Mouse (Mus musculus) cortical plate, adult 2 months (tissue): ENCODE data around the gene Gabbr2. TPM values are rescaled to one million over a fixed set of nuclear protein-coding genes. Genes with fewer than 3 reads are reported as not detected.

Source experiments
- H3K27ac ChIP-seq: fragments of 200-500 bp; 2 replicates; pipeline ENCODE4 v1.5.1; 2012; ENCODE audit warnings: low read length, control low read depth, inconsistent platforms; ENCODE audit not compliant: insufficient read depth
- H3K4me1 ChIP-seq: fragments of 200-500 bp; 2 replicates; pipeline ENCODE4 v1.6.1; 2011; ENCODE audit warnings: low read length; ENCODE audit not compliant: control insufficient read depth, insufficient read depth
- H3K4me3 ChIP-seq: fragments of 200-500 bp; 2 replicates; pipeline ENCODE4 v1.5.1; 2011; ENCODE audit warnings: mild to moderate bottlenecking, low read length, control low read depth; ENCODE audit not compliant: insufficient read depth
- CTCF ChIP-seq: fragments of 200-500 bp; IDR thresholded peaks from 2 replicates; pipeline ENCODE4 v1.5.1; 2011; ENCODE audit warnings: mild to moderate bottlenecking, control low read depth, low read length; ENCODE audit not compliant: insufficient read depth; ENCODE audit errors: extremely low read depth
- POLR2A ChIP-seq: fragments of 200-500 bp; IDR thresholded peaks from 2 replicates; pipeline ENCODE4 v1.6.1; 2011; ENCODE audit warnings: mild to moderate bottlenecking, low read length, control low read depth; ENCODE audit not compliant: insufficient read depth; ENCODE audit errors: extremely low read depth
- polyA plus RNA-seq: library from polyadenylated mRNA; depleted of rRNA; stranded (reverse); fragments of >200 nt; gene quantifications from 2 replicates; pipeline ENCODE4 v1.2.3, GENCODE M21; 2012

Gabbr2 gene
- polyA plus RNA-seq, 1 experiment: 139 TPM

- Histone ChIP-seq H3K27ac (no peak overlapping the region; the same call in 1 of the 2 replicates), H3K4me3 (no peak overlapping the region), H3K4me1 (peaks cover 4% of the 10 kb centered on the region)
- TF ChIP-seq CTCF: no peak
- TF ChIP-seq POLR2A: no peak
Observed at GRCm38 (mm10) chr4:46690565-46690964, 301.1 kb downstream of the Gabbr2 start.

GRCm38 (mm10) chr4:46690023-46690420 lies 301.7 kb downstream of the Gabbr2 start:
- TF ChIP-seq CTCF: no peak
- TF ChIP-seq POLR2A: no peak
- Histone ChIP-seq H3K27ac (no peak overlapping the region), H3K4me1 (peaks cover 4% of the 10 kb centered on the region), H3K4me3 (no peak overlapping the region)

DNA sequence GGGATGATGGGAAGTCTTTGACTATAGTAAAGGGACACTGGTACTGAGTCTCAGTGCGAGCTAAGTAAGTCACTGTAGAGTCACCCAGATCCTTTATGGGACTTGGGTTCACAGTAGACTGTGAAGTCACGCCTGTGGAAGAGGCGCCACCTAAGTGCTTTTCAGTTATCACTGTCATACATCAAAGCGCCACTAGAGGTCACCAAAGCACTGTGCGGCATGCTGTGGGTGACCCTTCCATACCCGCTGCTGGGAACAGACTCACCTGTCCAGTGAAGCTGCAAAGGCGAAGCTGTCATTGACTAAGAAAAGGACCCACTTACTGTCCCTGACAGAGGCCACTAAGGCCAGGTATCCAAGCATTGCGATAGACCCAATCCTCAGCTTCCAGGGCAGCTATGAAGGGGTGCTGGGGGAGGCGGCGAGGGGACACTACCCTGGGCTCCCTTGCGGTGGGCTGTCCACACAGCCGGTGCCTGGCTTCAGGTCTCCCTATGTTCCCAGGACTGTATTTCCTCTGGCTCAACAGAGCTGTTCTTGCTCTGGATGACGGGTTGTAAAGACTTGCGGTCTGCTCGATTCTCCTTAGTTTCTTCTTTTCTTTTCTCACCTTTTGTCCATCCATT lies 302.2 kb downstream of the Gabbr2 start:
- Histone ChIP-seq H3K4me3 (no peak overlapping the region), H3K27ac (no peak overlapping the region), H3K4me1 (peaks cover 4% of the 10 kb centered on the region)
- no peak for TF ChIP-seq POLR2A
- peak; percentile 96 for TF ChIP-seq CTCF

DNA sequence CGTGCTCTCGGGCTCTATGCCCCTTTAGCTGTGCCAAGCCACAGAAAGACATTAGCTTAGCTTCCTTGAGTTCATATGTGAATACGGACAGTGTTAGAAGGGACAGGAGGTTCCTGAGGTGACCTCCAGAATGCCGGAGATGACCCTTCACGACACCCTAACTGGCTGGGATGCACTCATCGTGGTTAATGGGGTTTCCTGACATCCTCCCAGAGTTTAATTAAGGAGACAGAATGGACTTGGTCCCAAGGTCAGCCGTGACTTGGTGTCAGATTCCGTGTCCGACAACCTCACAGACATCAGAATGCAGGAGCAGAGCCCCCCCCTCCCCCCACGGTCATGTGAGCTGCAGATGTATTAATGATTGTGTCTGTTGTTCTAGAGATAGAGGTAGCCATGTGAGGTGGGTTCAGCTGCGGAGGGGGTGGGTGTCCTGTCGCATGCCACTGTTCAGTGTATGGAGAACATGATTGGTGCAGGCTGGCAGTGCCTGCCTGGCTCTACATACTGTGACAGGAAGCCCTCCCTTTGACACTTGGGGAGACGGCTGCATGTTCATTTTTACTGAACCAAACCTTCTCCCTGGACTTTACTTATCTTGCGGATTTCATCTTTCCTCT lies 303.4 kb downstream of the Gabbr2 start:
- H3K4me3 ChIP-seq: no peak overlapping the region
- no peak for TF ChIP-seq POLR2A
- H3K27ac ChIP-seq: no peak overlapping the region
- peaks cover 4% of the 10 kb centered on the region for H3K4me1 ChIP-seq

- Histone ChIP-seq H3K27ac (no peak overlapping the region), H3K4me3 (no peak overlapping the region), H3K4me1 (no peaks in the 10 kb centered on the region)
- no peak for TF ChIP-seq POLR2A
- no peak for TF ChIP-seq CTCF
Observed at GRCm38 (mm10) chr4:46684160-46684559, 307.5 kb downstream of the Gabbr2 start.

DNA sequence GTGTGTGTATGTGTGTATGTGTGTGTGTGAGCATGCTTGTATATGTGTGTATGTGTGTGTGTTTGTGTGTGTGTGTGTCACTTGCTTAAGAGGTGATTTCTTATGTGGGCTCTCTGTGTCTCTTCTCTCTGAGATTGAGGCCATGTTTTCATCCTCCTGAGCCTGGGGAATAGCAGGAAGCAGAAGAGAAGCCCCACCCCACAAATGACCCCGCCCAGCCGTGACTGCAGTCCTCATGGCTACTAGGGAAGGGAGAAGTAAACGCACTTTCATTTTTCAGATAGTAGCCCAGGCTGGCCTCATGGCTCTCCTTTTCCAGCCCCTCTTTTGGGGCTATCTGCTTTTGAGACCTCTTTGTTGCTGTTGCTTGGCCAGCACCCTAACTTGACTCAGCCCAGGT lies 315.0 kb downstream of the Gabbr2 start:
- no peak for TF ChIP-seq CTCF
- TF ChIP-seq POLR2A: no peak
- Histone ChIP-seq H3K27ac (no peak overlapping the region), H3K4me1 (no peaks in the 10 kb centered on the region), H3K4me3 (no peak overlapping the region)

DNA sequence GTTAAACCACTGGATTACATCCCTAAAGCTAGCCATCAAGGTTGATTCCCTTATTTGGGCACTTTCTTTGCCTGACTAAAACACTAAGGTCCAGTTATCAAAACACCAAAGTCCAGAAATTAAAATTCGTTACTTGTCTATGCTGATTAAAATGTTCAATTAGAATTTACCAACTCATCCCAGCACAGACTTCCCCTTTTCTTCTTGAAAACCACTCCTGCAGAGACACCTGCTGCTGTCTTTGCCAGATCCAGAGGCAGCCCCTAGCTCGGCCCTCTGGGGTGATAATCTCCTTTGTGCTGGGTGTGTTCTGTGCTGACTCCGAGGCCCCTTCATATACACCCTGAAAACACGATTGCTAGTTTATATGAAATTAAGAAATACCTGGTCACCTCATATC lies 315.7 kb downstream of the Gabbr2 start:
- no peak for TF ChIP-seq CTCF
- no peak for TF ChIP-seq POLR2A
- H3K4me1 ChIP-seq: no peaks in the 10 kb centered on the region
- no peak overlapping the region for H3K4me3 ChIP-seq
- no peak overlapping the region for H3K27ac ChIP-seq

- Histone ChIP-seq H3K4me3 (no peak overlapping the region), H3K4me1 (no peaks in the 10 kb centered on the region)
Observed at GRCm38 (mm10) chr4:46675272-46675785, 316.3 kb downstream of the Gabbr2 start.

DNA sequence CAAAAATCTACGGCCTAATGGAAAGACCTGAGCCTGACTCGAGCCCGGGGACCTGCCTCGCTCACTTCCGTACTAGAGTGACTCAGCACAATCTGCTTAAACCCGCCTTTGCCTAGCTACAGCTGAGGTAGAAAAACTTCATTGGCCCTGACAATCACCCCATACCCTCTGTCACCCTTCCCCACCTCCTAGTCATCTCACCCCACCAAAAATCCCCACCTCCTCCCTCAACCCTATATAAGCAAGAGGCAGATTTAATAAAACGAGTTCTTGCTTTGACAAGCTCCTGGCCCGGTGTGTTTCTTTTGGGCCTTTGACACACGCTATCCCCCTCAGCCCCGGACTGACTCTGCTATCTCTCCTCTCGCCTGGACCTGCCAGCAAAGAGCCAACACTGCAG lies 323.1 kb downstream of the Gabbr2 start:
- Histone ChIP-seq H3K4me1 (peaks cover 3% of the 10 kb centered on the region; the same call in 1 of the 2 replicates), H3K27ac (peak overlapping the region; percentile 79), H3K4me3 (no peak overlapping the region)
- TF ChIP-seq CTCF (no peak), POLR2A (no peak)

More at GRCm38 (mm10) chr4:46675272-46675785, 316.3 kb downstream of the Gabbr2 start:
- no peak for TF ChIP-seq CTCF
- no peak for TF ChIP-seq POLR2A
- H3K27ac ChIP-seq: no peak overlapping the region

GRCm38 (mm10) chr4:46666420-46666819 lies 325.3 kb downstream of the Gabbr2 start:
- Histone ChIP-seq H3K4me1 (peaks cover 3% of the 10 kb centered on the region; the same call in 1 of the 2 replicates), H3K27ac (no peak overlapping the region), H3K4me3 (no peak overlapping the region)
- no peak for TF ChIP-seq POLR2A
- no peak for TF ChIP-seq CTCF
